31 mouse cellular contexts compared by ENCODE assay signal in the genomic region with DNA sequence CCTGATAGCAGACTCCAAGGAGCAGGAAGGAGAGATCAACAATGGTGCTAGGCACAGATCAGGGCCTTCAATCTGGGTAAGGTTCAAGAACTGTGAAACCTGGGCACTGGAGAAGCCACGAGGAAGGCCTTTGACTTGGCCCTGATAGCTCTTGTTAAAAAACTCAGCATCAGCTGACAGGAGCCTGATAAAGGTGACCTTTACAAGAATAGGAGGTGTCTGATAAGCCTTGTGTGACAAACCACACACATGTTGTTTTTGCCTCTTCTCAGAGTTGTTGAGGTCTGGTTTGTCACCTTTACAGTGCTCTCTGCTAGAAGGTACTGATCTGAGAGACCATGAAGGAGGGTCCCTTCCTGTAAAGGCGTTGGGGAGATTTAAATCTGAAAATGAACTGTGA. TPM values are rescaled to one million over a fixed set of nuclear protein-coding genes. Genes with fewer than 3 reads are reported as not detected.
"Had no signal": no experiment of that assay in that cellular context is flagged by ENCODE, and none has a peak within 500 bp of the region (broad histone marks: within the 10 kb centered on the region; RNA-seq: fewer than 3 reads in every experiment).

No protein-coding gene starts in this region.

- H3K9me3 ChIP-seq: liver, embryonic 15.5 days; lung, embryonic 15.5 days; midbrain, embryonic 12.5 days; midbrain, embryonic 15.5 days had no signal

- DNase-seq: kidney, adult 18-20 months; kidney, adult 9 months; kidney, postnatal 14 days; kidney, postnatal 4 days; layer of hippocampus, adult 9-11 months; layer of hippocampus, postnatal 36 days; lung, adult 18-20 months; lung, postnatal 14 days; lung, postnatal 4 days; thymus, adult 18-20 months; thymus, postnatal 14 days; thymus, postnatal 4 days had no signal

- H3K27me3 ChIP-seq: liver, embryonic 15.5 days; lung, embryonic 15.5 days; midbrain, embryonic 12.5 days; midbrain, embryonic 15.5 days had no signal

- ATAC-seq: midbrain, embryonic 15.5 days had no signal

- H3K4me2 ChIP-seq: liver, embryonic 11.5 days; liver, embryonic 15.5 days; lung, embryonic 15.5 days; midbrain, embryonic 12.5 days; midbrain, embryonic 15.5 days had no signal

- H3K9ac ChIP-seq: liver, embryonic 15.5 days; lung, embryonic 15.5 days; midbrain, embryonic 12.5 days; midbrain, embryonic 15.5 days had no signal

- H3K4me1 ChIP-seq: midbrain, embryonic 15.5 days had no signal

- H3K36me3 ChIP-seq: liver, embryonic 15.5 days; lung, embryonic 15.5 days; midbrain, embryonic 12.5 days; midbrain, embryonic 15.5 days had no signal

- H3K4me3 ChIP-seq: left cerebral cortex, adult 2 months; liver, embryonic 15.5 days; lung, embryonic 15.5 days; midbrain, embryonic 12.5 days; midbrain, embryonic 15.5 days; myocyte had no signal

- H3K27ac ChIP-seq: left cerebral cortex, adult 2 months; liver, embryonic 15.5 days; lung, embryonic 15.5 days; midbrain, embryonic 12.5 days; midbrain, embryonic 15.5 days had no signal

RNA-seq across cellular contexts. Expression of a gene that starts 35.8 kb away (rescaled TPM):
- total RNA-seq: layer of hippocampus, adult 18-20 months; layer of hippocampus, postnatal 36 days; left cerebral cortex, adult 2 months; left cerebral cortex, postnatal 10 days; left cerebral cortex, postnatal 36 days; megakaryocyte progenitor cell, adult 5-6 weeks had no signal
- polyA plus RNA-seq: kidney, embryonic 16.5 days; limb, embryonic 11.5 days; limb, embryonic 14.5 days; liver, embryonic 11.5 days; liver, embryonic 15.5 days; midbrain, embryonic 12.5 days; midbrain, embryonic 15.5 days; myocyte; neural tube, embryonic 11.5 days; small intestine, adult 2 months; spleen, adult 2 months; stomach, embryonic 16.5 days; testis, adult 2 months had no signal
